Mouse (Mus musculus) embryonic facial prominence, embryonic 15.5 days (tissue): ENCODE data around the gene Crisp4. TPM values are rescaled to one million over a fixed set of nuclear protein-coding genes. Genes with fewer than 3 reads are reported as not detected.

Experiments
- ATAC-seq: fragments of 200-750 bp; cut with Nextera tagmentation; 2 replicates; pipeline ENCODE4 v1.8.0; 2017; ENCODE audit warnings: low read depth, moderate TSS enrichment; ENCODE audit not compliant: insufficient number of reproducible peaks, low FRiP score, low TSS enrichment
- H3K27ac ChIP-seq: fragments of 300-500 bp; sonication (generic); replicated peaks from 2 replicates; pipeline ENCODE4 v1.5.1; 2015; ENCODE audit warnings: mild to moderate bottlenecking, inconsistent platforms
- H3K27me3 ChIP-seq: fragments of 300-500 bp; sonication (generic); 2 replicates; pipeline ENCODE4 v1.6.1; 2015; ENCODE audit warnings: inconsistent platforms
- H3K36me3 ChIP-seq: fragments of 300-500 bp; sonication (generic); 2 replicates; pipeline ENCODE4 v1.6.1; 2015; ENCODE audit warnings: mild to moderate bottlenecking, inconsistent platforms
- H3K4me1 ChIP-seq: fragments of 300-500 bp; sonication (generic); 2 replicates; pipeline ENCODE4 v1.6.1; 2015; ENCODE audit warnings: inconsistent platforms
- H3K4me2 ChIP-seq: fragments of 300-500 bp; sonication (generic); replicated peaks from 2 replicates; pipeline ENCODE4 v1.6.1; 2015; ENCODE audit warnings: mild to moderate bottlenecking, inconsistent platforms
- H3K4me3 ChIP-seq: fragments of 300-500 bp; sonication (generic); replicated peaks from 2 replicates; pipeline ENCODE4 v1.5.1; 2015; ENCODE audit warnings: mild to moderate bottlenecking, inconsistent platforms
- H3K9ac ChIP-seq: fragments of 300-500 bp; sonication (generic); 2 replicates; pipeline ENCODE4 v1.6.1; 2015; ENCODE audit warnings: inconsistent platforms
- H3K9me3 ChIP-seq: fragments of 300-500 bp; sonication (generic); replicated peaks from 2 replicates; pipeline ENCODE4 v1.6.1; 2016; ENCODE audit warnings: inconsistent platforms
- WGBS: fragments of 180-500 bp; shearing (Covaris S2); methylation state at CpG from one replicate; pipeline ENCODE4 v1.1.7; 2015; 5-methylcytosine and 5-hydroxymethylcytosine counted together
- polyA plus RNA-seq: library from polyadenylated mRNA; unstranded; fragments of >200 nt; fragmentation: Nextera tagmentation; extraction: Ambion mirVana; gene quantifications from 2 replicates; pipeline ENCODE4 v1.2.1, GENCODE M21; 2015

Crisp4 gene
- polyA plus RNA-seq = not detected in 2 replicates

DNA sequence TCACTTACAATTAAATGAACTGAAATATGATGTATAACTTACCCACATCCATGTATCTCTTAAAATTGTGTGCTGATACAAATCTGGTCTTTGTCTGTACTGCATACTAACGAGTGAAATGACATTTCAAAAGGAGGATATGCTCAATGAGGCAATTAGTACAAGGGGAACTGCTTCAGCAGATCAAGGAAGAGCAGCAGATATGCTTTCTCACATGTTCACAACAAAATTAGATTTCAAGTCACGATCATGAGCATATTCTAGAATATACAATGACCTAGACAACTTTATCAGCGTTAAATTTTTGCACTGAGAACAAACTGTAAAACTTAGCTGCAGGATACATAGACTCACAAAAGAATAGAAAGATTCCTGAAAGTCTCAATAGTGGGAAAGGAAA, at the start of gene Crisp4:
Crisp4 (minus strand) TSS at position 101 of the 400 bp plus-strand sequence.
- ATAC-seq = no peak
- Histone ChIP-seq H3K27ac (no peak within 1 kb of the TSS), H3K4me1 (no peaks in the 10 kb centered on the region), H3K27me3 (no peaks in the 10 kb centered on the region), H3K4me2 (no peak within 1 kb of the TSS), H3K36me3 (no peaks in the 10 kb centered on the region), H3K4me3 (no peak within 1 kb of the TSS), H3K9me3 (no peaks in the 10 kb centered on the region), H3K9ac (no peak within 1 kb of the TSS)
- WGBS = 69% methylated on average over 3 of the region's 3 CpGs

DNA sequence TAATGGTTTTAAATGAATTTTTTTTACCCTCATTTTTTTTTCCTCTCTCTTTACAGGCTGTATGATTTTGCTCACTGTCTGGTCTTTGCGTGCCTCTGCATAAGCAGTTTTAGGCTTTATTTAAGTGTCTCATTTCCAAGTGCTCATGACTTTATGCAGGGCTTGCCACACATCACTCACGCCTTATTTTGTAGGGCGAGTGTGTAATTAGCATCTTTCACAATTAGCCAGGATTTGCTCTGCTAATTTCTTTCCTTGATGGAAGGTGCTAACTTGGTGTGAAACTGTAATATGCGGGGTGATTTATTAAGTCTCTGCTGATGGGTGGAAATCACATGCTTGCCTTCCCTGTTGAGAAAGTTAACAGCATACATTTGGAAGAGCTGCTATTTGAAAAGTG, 46.0 kb upstream of the Crisp4 start:
- no peak for ATAC-seq
- H3K4me2 ChIP-seq = no peak overlapping the region
- H3K4me3 ChIP-seq = no peak overlapping the region
- H3K27ac ChIP-seq = no peak overlapping the region
- no peaks in the 10 kb centered on the region for H3K4me1 ChIP-seq
- no peaks in the 10 kb centered on the region for H3K9me3 ChIP-seq
- no peaks in the 10 kb centered on the region for H3K36me3 ChIP-seq
- no peaks in the 10 kb centered on the region for H3K27me3 ChIP-seq
- H3K9ac ChIP-seq = no peak overlapping the region
- 42% methylated on average over 4 of the region's 4 CpGs for WGBS

DNA sequence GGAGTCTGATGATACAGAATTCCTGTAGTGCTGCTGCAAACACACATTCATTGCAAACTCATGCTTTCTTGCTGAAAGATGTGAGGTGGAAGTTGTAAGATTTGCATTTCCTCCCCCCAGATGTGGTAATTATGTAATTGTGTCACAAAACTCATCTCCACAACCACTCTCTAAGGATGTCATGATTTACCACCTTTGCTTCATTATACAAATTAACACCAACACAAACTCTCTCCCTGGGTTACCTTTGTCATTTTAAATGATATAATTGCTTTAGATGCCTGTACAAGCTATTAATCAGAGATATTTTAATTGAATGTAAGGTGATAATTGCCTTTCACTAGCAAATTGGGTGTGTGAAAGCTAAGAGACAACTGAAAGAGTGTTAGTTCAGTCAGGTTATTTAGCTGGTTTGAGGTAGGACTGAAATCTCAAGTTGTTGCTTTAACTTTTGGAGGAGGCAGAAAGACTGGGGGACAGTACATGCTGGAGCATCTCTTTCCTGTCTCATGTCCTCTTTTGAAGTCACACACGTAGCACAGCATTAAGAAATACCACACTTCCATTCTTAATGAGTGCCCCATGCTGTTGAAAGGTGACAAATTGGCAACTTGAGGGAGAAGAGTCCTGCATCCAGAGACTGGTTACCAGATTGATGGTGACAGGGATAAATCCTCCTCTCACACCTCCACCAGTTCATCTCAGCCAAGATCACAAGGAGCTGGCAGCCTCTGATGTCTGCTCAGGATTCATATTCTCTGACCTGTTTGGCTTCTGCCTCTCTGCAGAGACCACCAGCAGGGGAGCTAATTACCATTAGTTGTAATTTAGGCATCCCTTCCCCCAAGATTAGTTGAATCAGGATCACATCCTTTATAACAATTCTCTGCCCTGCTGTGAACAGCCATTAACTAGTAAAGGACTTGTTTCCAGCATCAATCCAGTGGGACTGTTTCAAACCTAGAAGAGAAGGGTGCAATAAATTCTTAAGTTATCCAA, 45.3 kb upstream of the Crisp4 start:
- ATAC-seq = no peak
- H3K4me1 ChIP-seq = no peaks in the 10 kb centered on the region
- H3K36me3 ChIP-seq = no peaks in the 10 kb centered on the region
- H3K4me3 ChIP-seq = no peak overlapping the region
- H3K9ac ChIP-seq = no peak overlapping the region
- WGBS = 20% methylated on average over 1 of the region's 1 CpGs
- no peaks in the 10 kb centered on the region for H3K9me3 ChIP-seq
- no peak overlapping the region for H3K4me2 ChIP-seq
- no peaks in the 10 kb centered on the region for H3K27me3 ChIP-seq
- no peak overlapping the region for H3K27ac ChIP-seq

DNA sequence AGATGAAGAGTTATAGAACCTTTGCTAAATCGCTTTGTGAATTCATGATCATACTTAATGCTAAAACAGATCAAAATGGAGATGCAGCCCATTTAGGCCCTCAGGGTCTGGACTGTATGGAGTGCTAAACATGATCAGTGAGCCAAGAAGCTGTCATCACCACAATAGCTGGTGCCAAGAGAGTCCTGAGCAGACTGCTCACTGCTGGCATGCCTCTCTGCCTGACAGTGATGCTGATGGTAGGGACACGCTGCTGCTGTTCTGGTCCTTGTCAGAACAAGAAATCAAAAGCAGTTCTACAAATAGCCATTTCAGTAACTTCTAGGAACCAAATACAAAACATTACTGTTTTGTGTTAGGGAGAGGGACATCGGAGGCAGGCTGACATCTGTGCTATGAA, 35.5 kb upstream of the Crisp4 start:
- WGBS = 48% methylated on average over 3 of the region's 3 CpGs
- Histone ChIP-seq H3K4me2 (no peak overlapping the region), H3K9ac (no peak overlapping the region), H3K27ac (no peak overlapping the region), H3K9me3 (no peaks in the 10 kb centered on the region), H3K4me1 (no peaks in the 10 kb centered on the region), H3K36me3 (no peaks in the 10 kb centered on the region), H3K4me3 (no peak overlapping the region), H3K27me3 (no peaks in the 10 kb centered on the region)
- ATAC-seq = no peak

DNA sequence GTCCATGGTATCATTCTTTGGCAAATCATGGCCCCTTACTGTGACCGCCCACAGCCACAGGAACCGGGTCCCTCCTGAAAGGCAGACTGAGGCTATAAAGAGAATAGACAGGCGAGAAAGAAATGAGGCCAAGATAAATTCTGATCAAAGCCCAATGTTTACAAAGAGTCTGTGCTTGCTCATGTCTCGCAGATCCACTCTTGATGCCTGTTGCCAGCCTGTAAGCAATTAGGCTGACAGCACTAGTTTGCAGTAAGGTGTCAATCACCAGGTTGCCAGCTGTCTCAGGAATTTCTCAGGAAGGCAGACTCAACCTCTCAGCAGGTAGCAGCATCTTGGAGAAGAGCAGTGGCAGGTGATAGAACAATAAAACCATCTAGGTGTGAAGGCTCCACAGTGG, 24.9 kb upstream of the Crisp4 start:
- Histone ChIP-seq H3K4me3 (no peak overlapping the region), H3K9me3 (no peaks in the 10 kb centered on the region), H3K4me2 (no peak overlapping the region), H3K4me1 (no peaks in the 10 kb centered on the region), H3K27me3 (no peaks in the 10 kb centered on the region), H3K36me3 (no peaks in the 10 kb centered on the region), H3K27ac (no peak overlapping the region), H3K9ac (no peak overlapping the region)
- ATAC-seq = no peak
- 71% methylated on average over 4 of the region's 4 CpGs for WGBS

DNA sequence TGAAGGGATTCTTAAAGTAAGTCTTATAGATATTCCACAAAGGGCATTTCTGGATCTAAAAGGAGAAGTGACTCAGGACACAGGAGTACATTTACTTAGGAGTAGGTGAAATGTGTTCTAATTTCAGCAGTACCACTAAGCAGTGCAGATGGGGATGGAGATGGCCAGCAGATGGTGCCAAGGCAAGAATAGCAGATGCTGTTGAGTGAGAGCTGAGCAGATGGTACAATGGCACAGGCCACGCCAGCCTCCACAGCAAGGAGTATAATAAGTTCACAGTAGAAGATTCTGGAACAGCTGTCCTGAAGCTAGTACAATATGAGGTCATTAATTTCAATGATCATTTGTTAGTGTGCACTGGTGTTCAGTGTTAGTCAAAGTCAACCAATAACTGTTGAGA, 22.6 kb upstream of the Crisp4 start:
- no peak overlapping the region for H3K4me3 ChIP-seq
- no peak for ATAC-seq
- no peaks in the 10 kb centered on the region for H3K36me3 ChIP-seq
- H3K9me3 ChIP-seq = no peaks in the 10 kb centered on the region
- WGBS = 66% methylated on average over 1 of the region's 1 CpGs
- H3K4me1 ChIP-seq = no peaks in the 10 kb centered on the region
- H3K4me2 ChIP-seq = no peak overlapping the region
- H3K27ac ChIP-seq = no peak overlapping the region
- no peaks in the 10 kb centered on the region for H3K27me3 ChIP-seq
- no peak overlapping the region for H3K9ac ChIP-seq

DNA sequence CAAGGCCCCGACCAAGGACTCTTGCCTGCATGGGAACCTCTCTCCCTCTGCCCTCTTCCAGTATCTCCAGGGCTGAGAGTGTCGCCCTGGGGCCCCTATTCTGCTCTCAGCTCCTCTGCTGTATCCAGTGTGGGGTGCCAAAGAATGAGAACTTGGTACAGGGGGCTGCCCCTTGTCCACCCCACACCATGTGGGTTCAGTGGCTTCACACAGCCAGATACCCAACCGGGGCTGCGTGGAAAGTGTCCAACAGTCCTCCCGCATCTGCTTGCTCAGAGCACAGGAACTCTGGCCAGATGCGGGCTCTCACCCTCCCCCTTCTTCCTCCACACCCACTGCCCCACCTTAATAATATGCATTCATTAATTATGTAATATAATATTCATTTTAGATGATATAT, 13.4 kb upstream of the Crisp4 start:
- no peak overlapping the region for H3K9ac ChIP-seq
- no peak for ATAC-seq
- no peak overlapping the region for H3K4me3 ChIP-seq
- H3K36me3 ChIP-seq = no peaks in the 10 kb centered on the region
- H3K4me2 ChIP-seq = no peak overlapping the region
- 76% methylated on average over 6 of the region's 6 CpGs for WGBS
- no peaks in the 10 kb centered on the region for H3K4me1 ChIP-seq
- H3K27ac ChIP-seq = no peak overlapping the region
- no peaks in the 10 kb centered on the region for H3K9me3 ChIP-seq
- H3K27me3 ChIP-seq = no peaks in the 10 kb centered on the region

DNA sequence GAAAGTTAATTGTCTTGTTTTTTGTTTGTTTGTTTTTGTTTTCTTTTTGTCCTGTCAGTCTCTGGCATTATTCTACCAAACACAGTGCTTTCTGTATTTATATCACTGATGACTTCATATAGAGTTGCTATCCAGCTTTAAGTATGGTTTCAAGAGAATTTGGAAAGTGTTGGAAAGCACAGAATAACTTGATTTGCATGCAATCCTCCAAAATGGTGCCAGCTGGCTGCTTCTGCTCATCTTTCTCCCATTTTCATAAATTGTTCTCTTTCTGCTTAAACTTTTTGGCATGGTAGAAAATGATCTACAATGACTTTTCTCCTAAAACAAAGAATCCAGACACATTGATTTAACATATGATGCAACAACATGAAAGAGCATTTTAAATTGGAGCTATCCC, 2.5 kb upstream of the Crisp4 start:
- Histone ChIP-seq H3K9me3 (no peaks in the 10 kb centered on the region; the same call in 1 of the 2 replicates), H3K4me2 (no peak overlapping the region), H3K36me3 (no peaks in the 10 kb centered on the region), H3K4me3 (no peak overlapping the region), H3K27me3 (no peaks in the 10 kb centered on the region), H3K27ac (no peak overlapping the region), H3K4me1 (no peaks in the 10 kb centered on the region), H3K9ac (no peak overlapping the region)
- ATAC-seq = no peak

DNA sequence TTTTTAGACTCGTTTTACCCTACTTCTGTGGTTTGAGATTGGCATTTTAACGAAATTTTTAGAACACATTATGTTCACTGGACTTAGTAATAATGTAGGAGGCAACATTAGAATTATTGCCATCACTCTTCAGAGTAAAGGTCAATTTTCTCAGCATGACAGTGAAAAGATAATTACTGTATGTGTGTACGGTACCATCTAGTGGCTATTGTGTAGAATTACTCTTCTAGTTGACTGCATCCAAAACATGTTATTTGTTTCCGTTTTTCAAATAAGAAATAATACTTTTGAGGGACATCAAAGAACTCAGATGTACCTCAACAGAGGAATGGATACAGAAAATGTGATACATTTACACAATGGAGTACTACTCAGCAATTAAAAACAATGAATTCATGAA, 14.0 kb downstream of the Crisp4 start:
- H3K36me3 ChIP-seq = no peaks in the 10 kb centered on the region
- H3K4me3 ChIP-seq = no peak overlapping the region
- no peak for ATAC-seq
- WGBS = 56% methylated on average over 4 of the region's 4 CpGs
- no peaks in the 10 kb centered on the region for H3K4me1 ChIP-seq
- H3K9me3 ChIP-seq = no peaks in the 10 kb centered on the region
- H3K27me3 ChIP-seq = no peaks in the 10 kb centered on the region
- H3K4me2 ChIP-seq = no peak overlapping the region
- H3K27ac ChIP-seq = no peak overlapping the region
- H3K9ac ChIP-seq = no peak overlapping the region

DNA sequence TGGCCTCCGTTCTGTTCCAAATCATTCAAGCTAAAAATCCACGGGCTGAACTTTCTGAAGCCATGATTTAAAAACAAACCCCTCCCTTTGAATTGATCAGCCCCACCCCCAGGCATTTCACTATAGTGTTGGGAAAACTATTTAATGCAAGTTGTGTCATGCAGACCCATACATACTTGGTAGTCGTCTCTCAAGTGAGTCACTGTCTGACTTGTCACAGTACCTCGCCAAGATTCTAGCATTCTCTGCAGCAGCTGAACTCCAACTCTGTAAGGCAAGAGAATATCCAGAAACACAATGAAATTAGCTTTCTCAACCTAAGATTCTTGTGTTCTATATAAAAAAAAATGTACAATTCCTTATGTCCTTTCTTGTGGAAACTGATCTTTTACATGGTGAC, 15.7 kb downstream of the Crisp4 start:
- H3K9ac ChIP-seq = no peak overlapping the region
- no peak overlapping the region for H3K4me2 ChIP-seq
- 64% methylated on average over 4 of the region's 4 CpGs for WGBS
- H3K36me3 ChIP-seq = no peaks in the 10 kb centered on the region
- no peak overlapping the region for H3K27ac ChIP-seq
- no peaks in the 10 kb centered on the region for H3K4me1 ChIP-seq
- no peaks in the 10 kb centered on the region for H3K27me3 ChIP-seq
- no peak for ATAC-seq
- H3K4me3 ChIP-seq = no peak overlapping the region
- H3K9me3 ChIP-seq = no peaks in the 10 kb centered on the region

DNA sequence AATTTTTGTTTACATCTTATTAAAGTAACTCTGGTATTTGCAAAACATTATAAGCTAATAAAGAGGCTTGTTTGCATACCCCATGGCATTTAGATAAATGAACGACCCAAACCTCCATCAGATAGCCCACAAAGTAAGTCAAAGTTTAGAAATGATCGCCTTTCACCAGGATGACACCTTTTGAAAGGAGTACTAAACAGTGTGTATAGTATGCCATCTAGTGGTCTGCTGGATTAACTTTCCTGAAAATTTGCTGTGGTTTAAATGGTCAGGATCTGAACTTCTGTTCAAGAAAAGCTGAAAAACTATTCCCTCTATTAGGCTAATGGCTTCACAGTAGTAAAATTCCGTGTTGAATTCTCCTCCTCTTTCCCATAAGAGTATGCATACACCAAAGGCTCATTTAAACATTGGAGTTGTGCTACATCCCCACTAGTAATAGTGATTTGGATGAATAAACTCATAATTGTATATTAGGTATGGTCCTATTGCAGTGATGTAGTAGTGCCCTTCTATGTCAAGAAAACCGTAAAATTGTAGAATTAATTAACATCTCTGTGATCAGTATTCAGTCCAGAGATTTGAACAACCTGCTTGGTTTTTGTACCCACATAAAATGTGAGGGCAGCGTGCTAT, 38.9 kb downstream of the Crisp4 start:
- H3K27ac ChIP-seq = no peak overlapping the region
- no peak for ATAC-seq

More for the DNA sequence above, 38.9 kb downstream of the Crisp4 start:
- Histone ChIP-seq H3K9ac (no peak overlapping the region), H3K4me2 (no peak overlapping the region), H3K4me1 (no peaks in the 10 kb centered on the region), H3K36me3 (no peaks in the 10 kb centered on the region), H3K27me3 (no peaks in the 10 kb centered on the region), H3K9me3 (no peaks in the 10 kb centered on the region), H3K4me3 (no peak overlapping the region)
- WGBS = 35% methylated on average over 5 of the region's 5 CpGs
